Mouse (Mus musculus) T-cell, adult 2 months (primary cell): ENCODE measurements around the gene Tspan15.
A peak's percentile ranks its signal among the peaks of the same experiment; 100 is the strongest.

Experiments
- DNase-seq: peaks from one replicate; pipeline ENCODE4 v3.0.0; 2022; ENCODE audit warnings: low spot score

Tspan15 gene

DNA sequence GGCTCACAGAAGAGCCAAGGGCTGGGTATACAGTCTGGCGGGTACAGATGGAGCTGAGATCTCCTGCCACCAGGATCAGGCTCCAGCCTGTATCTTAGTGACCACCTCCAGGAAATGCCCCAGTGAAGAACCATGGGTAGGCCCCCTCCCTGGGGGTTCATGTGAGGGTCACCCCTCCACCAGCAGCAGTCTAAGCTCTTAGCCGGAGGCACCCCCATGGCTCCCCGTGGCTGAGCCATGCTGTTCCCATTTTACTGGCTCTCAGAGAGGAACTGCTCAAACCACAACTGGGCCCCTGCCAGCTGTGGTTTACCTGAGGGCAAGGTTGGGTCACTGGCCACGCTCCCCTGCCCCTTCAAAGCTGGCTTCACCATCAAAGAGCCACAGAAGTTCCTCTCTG, 41.1 kb downstream of the Tspan15 start:
- peak; percentile 43 for DNase-seq

DNA sequence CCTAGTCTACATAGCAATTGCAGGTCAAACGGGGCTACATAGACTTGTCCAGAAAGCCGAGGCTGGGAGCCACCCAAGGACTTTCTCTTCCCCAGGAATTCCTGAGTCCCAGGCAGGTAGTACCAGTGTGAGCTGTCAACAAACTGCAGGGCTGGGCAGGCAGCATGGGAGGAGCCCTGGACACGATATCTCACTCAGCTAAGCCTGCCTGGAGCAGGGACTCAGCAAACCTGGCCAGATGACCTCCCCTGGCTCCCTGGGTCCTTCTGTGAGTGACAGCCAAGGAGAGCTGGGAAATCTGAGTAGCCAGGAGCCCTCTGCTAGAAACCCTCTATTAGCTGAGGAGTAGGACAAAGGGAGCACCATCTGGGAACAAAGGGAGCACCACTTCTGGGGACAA, 41.7 kb downstream of the Tspan15 start:
- no peak for DNase-seq

- DNase-seq: peak; percentile 74
These were observed 44.2 kb downstream of the Tspan15 start for GRCm38 (mm10) chr10:62186882-62187281.

DNA sequence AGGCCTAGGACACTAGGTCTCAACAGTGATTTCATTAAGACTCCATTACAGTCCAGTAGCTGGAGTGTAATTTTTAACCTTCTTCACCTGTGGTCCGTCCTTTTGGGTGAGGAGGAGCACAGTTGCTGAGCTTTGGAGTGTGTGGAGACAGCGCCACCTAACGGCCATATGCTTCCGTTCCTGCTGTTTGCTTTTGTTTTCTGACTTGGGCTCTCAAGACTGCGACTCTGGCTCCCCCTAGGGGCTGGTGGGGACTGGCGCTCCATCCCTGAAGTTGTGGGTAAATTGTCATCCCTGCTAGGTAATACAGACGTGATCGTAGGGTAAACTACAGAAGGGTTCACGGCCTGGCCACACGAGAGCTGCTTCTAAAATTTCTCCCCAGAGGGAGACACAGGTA, 48.0 kb downstream of the Tspan15 start:
- DNase-seq: peak; percentile 87

- DNase-seq: no peak
These were observed 48.5 kb downstream of the Tspan15 start for GRCm38 (mm10) chr10:62182471-62183014.

DNA sequence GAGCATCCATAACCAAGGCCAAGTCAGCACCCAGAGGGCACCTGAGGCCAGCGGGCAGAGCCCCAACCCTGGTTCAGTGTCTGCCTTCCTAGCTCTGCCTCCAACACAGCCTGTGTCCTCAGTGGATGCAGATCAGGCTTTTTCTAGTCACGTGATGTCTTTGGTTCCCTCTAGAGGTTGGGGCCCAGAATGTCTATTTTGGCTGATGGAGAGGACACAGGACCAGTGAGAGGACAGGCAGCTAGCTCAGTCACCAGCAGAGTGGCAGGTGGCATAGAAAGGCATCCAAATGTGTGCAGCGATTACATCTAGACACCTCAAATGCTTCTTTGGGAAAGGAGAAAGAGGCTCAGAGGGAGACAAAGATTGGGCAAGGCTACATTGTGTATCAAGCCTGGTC, 49.4 kb downstream of the Tspan15 start:
- no peak for DNase-seq

DNA sequence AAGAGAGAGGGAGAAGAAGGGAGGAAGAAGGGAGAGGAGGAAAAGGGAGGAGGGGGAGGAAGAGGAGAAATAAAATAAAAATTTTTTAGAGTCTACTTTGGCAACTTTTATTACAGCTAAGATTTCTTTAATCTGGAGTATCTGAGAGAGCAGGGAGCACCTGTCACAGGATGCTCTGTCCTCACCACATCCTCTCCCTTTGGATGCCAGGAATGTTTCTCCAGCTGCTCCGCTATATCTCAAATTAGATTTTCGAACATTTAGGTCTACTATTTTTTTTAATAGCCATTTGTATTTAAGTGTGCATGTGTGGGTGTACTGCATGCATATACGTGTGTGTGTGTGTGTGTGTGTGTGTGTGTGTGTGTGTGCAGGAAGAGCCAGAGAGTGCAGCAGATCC, 51.1 kb downstream of the Tspan15 start:
- DNase-seq: no peak

DNA sequence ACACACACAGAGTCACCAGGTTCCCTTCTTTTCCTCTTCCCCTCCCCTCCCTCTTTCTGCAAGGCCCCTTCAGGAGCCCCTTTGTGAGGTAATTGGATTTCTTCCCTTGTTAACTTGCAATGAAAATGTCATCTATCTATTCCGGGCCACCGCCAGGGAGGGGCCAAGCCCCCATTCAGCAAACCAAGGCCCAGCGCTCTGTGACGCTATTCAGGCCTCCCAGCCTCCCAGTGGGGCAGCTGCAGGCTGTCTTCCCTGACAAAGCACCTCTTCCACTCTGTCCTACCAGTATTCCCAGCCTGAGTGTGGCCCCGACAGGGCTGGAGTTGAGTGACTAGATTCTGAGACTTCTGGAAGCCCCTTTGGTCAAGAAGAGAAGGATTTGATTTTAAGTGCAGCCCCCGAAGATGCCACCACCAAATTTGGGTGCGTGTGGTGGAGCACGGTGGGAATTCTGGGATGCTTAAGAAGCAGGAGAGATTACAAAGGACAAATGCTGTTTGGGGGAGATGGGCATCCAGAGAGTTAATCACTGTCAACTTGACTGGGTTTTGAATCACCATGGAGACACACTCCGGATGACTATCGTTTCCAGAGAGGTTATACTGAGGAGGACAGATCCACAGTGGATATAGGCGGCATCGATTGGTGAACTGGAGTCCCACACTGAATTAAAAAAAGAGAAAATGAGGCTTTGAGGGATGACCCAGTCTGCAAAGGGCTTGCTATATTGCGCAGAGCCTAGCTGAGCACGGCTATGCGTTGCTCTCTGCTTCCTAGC, 56.3 kb downstream of the Tspan15 start:
- no peak for DNase-seq

DNA sequence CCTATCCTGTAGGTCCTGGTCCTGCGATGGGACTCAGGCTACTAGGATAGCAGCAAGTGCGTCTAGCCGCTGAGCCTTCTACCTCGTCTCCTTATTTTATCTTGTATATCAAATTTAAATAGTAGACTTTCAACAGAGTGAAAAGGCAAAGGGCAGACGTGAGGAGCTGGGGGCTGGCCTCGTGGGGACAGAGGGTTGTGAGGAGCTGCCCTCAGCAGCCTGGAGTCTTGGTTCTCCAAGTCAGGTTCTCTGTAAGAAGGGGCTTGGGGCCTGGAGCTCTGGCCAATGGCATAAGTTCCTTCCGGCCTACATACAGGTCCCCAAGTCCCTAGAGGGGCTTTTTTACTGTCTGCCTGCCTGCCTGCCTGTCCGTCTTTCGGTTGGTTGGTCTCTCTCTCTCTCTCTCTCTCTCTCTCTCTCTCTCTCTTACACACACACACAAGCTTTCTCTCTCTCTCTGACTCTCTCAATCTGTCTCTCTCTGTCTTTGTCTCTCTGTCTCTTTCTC, 57.1 kb downstream of the Tspan15 start:
- DNase-seq: no peak

DNA sequence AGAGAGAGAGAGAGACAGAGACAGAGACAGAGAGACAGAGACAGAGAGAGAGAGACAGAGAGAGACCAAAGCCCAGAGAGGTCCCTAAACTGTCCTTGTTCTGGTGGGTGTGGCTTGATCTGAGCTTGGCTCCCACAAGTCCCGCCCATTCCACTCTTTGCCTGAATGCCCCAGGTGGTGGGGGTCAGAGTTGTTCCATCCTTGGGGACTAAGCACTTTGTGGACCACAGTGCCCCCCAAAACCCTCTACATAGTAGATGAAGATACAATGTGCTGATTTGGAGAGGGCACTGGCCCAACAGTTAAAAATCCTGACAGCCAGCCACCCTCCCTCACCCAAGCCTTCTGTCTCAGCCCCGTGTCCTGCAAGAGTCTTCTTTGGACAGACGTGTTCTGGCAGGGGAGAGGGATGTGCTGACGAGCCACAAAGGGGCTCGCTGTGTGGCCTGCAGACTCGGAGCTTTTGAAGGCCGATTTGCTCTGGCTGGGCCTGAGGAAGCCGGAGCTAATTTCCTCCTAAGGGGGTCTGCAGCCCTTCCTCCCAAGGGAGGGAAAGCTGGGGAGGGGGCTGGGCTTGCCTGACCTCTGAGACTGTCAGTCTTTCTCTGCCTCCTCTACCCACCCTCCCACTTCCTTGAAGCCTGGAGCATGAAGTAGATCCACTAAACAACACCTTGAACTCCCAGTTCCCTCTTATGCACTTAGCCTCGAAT, 58.1 kb downstream of the Tspan15 start:
- no peak for DNase-seq

DNA sequence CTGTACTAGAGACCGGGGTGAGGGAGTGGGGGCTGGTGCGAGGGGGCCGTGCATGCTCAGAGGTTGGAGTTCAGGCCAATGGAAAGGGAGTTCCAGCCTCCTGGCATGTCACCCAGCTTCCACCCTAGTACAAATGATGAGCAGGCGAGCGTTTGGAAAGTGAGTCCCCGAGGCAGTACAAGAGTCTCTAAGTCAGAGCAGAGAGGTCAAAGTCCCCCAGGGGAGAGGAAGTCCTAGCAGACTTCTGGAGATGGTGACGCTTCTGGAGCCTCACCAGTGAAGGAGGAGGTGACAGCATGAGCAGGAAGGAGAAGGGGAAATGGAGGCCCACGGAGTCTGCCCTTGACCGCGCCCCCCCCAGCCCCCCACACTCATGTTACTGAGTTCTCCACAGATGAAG, 68.6 kb downstream of the Tspan15 start:
- DNase-seq: no peak

- DNase-seq: no peak
These were observed 81.1 kb downstream of the Tspan15 start for GRCm38 (mm10) chr10:62149929-62150328.

- no peak for DNase-seq
These were observed 83.4 kb downstream of the Tspan15 start for GRCm38 (mm10) chr10:62147466-62148248.

GRCm38 (mm10) chr10:62145957-62146356, 85.1 kb downstream of the Tspan15 start:
- no peak for DNase-seq

- DNase-seq: no peak
These were observed 87.2 kb downstream of the Tspan15 start, which contains the start of gene Fam241b for GRCm38 (mm10) chr10:62143820-62144219. Gene Fam241b, minus strand, starts transcription at chr10:62143920.

GRCm38 (mm10) chr10:62138040-62138439, 93.0 kb downstream of the Tspan15 start:
- DNase-seq: no peak

GRCm38 (mm10) chr10:62137150-62137549, 93.9 kb downstream of the Tspan15 start:
- no peak for DNase-seq

DNA sequence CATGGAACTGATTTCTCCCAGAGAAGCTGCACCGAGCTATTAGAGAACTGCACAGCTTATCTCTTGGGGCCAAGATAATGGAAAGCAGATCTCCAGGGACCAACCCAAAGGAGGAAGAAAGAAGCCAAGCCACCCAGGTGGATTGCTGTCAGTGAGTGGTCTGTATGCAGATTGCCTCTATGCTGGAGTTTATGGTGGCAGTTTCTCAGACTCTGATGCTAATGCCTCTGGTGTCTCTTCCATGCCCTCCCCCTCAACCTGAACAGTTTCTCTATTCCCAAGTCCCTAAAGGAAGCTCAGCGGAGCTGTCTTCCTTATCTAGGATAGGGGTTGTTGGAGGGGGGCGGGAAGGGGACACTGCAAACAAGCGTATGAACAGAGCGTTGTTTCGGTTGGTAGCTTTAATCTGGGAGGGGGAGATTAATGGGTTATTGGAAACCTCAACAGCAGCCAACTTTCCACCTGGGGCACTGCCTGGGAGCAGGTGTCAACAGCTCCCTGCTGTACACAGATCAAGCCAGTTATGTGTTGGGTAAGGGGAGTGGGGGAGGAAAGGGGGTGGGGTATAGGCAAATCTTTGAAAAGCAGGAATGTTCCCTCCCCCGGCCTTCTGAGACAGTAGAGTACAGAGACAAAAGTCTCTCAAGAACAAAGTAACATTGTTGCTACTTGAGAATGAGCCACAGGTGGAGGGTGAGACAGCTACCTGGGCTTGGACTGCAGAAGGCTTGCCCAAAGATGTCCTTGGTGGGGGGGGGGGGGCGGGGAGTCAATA, 95.2 kb downstream of the Tspan15 start:
- no peak for DNase-seq
